Mouse (Mus musculus): Measurements from ENCODE around the gene Stum.
A peak's percentile ranks its signal among the peaks of the same experiment; 100 is the strongest.
"Not testable (repeated sequence)": the region's sequence is repeated elsewhere in the genome, so short reads cannot be mapped to it uniquely, and the experiment has no call there.

Gene Stum

GRCm38 (mm10) chr1:180405576-180406335, 77.5 kb downstream of the Stum start:
- DNase-seq (ENCODE audit: low spot score): no peak

GRCm38 (mm10) chr1:180404706-180405105, 78.6 kb downstream of the Stum start:
- DNase-seq (ENCODE audit: low spot score): no peak

- peak; percentile 12 for DNase-seq (ENCODE audit: low spot score)
Measured at GRCm38 (mm10) chr1:180403694-180404606, 79.4 kb downstream of the Stum start.

- DNase-seq (ENCODE audit: low spot score): no peak
Measured at GRCm38 (mm10) chr1:180403357-180403693, 80.0 kb downstream of the Stum start.

GRCm38 (mm10) chr1:180402481-180403081, 80.7 kb downstream of the Stum start:
- no peak for DNase-seq (ENCODE audit: low spot score)

- no peak for DNase-seq (ENCODE audit: low spot score)
Measured at GRCm38 (mm10) chr1:180401725-180402124, 81.6 kb downstream of the Stum start.

- DNase-seq (ENCODE audit: low spot score): no peak
Measured at GRCm38 (mm10) chr1:180400691-180401455, 82.4 kb downstream of the Stum start.

GRCm38 (mm10) chr1:180398446-180398845, 84.9 kb downstream of the Stum start:
- no peak for DNase-seq (ENCODE audit: low spot score)

- no peak for DNase-seq (ENCODE audit: low spot score)
Measured at GRCm38 (mm10) chr1:180397734-180398133, 85.6 kb downstream of the Stum start.

- DNase-seq (ENCODE audit: low spot score): no peak
Measured at GRCm38 (mm10) chr1:180393873-180394272, 89.4 kb downstream of the Stum start.

- DNase-seq (ENCODE audit: low spot score): no peak
Measured at GRCm38 (mm10) chr1:180393017-180393797, 90.1 kb downstream of the Stum start.

GRCm38 (mm10) chr1:180392137-180392798, 91.0 kb downstream of the Stum start:
- no peak for DNase-seq (ENCODE audit: low spot score)

GRCm38 (mm10) chr1:180391575-180391945, 91.7 kb downstream of the Stum start:
- no peak for DNase-seq (ENCODE audit: low spot score)

GRCm38 (mm10) chr1:180390746-180391574, 92.3 kb downstream of the Stum start:
- DNase-seq (ENCODE audit: low spot score): no peak

GRCm38 (mm10) chr1:180390321-180390731, 93.0 kb downstream of the Stum start:
- no peak for DNase-seq (ENCODE audit: low spot score)

GRCm38 (mm10) chr1:180389213-180389760, 94.0 kb downstream of the Stum start:
- not testable (repeated sequence) for DNase-seq (ENCODE audit: low spot score)

GRCm38 (mm10) chr1:180388481-180388880, 94.8 kb downstream of the Stum start:
- no peak for DNase-seq (ENCODE audit: low spot score)

- DNase-seq (ENCODE audit: low spot score): no peak
Measured at GRCm38 (mm10) chr1:180387750-180388480, 95.4 kb downstream of the Stum start.

Data from embryo, embryonic 10.5 days (tissue).